ENCODE assay signal across 11 mouse cellular contexts in the genomic region with DNA sequence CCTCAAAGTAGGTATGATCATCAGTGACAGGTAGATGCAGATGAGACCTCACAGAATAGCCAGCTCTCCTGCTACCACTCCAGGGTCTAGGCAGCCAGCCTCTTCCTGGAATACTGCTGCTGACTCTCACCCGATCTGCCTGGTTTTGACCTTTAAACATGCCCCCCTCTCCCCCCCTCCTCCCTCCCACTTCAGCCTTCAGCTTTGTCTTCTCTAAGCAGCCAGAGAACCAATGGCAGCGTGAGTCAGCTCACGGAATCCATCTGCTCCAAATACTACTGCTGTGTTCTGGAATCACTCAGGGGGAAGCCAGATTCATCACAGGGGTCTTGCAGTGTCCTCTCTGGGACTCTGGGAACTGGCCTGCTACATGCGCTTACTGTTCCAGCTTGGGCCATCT.
DNase-seq lines count a peak whose midpoint lies in the region; ATAC-seq lines count a peak whose summit lies in the region.
"Had no signal": no experiment of that assay in that cellular context is flagged by ENCODE, and none has a peak within 500 bp of the region (broad histone marks: within the 10 kb centered on the region; RNA-seq: fewer than 3 reads in every experiment).

No protein-coding gene starts in this region.

- ATAC-seq in erythroblast, adult 5-6 weeks (replicated peaks; ENCODE audit: low FRiP score, poor library complexity, severe bottlenecking): no peak

- DNase-seq in adrenal gland, postnatal 10 days: peak; percentile 13
- no peak for DNase-seq in adrenal gland, adult 18-20 months (ENCODE audit: low spot score in 2 of 2)
- DNase-seq in kidney, postnatal 36 days: peak; percentile 13 to 16
- no peak for DNase-seq in kidney, adult 18-20 months
- peak; percentile 38 for DNase-seq in cerebellum, adult 9-10 months
- DNase-seq in retina, embryonic 14.5 days (ENCODE audit: low spot score): peak; percentile 12
- no peak for DNase-seq in left cerebral cortex, adult 8-10 months (ENCODE audit: low spot score in 2 of 2)
- DNase-seq: kidney, postnatal 10 days; lung, postnatal 10 days; right cerebral cortex, postnatal 4 days had no signal

Comparison
In these comparisons a context has a peak if more than half of its experiments do, and no peak if none do; other contexts are left out.
1. DNase-seq: peak in adrenal gland, postnatal 10 days (single experiment), kidney, postnatal 36 days (2 of 2), cerebellum, adult 9-10 months (single experiment) and retina, embryonic 14.5 days (single experiment); none in adrenal gland, adult 18-20 months (0 of 2), kidney, adult 18-20 months (single experiment) and left cerebral cortex, adult 8-10 months (0 of 2).